Mouse (Mus musculus) heart, postnatal 14 days (tissue): Measurements from ENCODE around the gene Cpe. TPM values are rescaled to one million over a fixed set of nuclear protein-coding genes. Genes with fewer than 3 reads are reported as not detected.

Source experiments
- DNase-seq, 2 experiments: peaks; one replicate each; pipeline ENCODE4 v3.0.0; 2021 to 2022
- intact Hi-C: fragments of 180-260 bp; cut with DNase I; formaldehyde crosslinking; loops from one replicate; pipeline ENCODE4 v1.15.1; 2025
- total RNA-seq, 2 experiments: library from RNA; stranded (reverse); gene quantifications; 2 replicates each; pipeline ENCODE4 v1.2.3; 2021

The Cpe gene
- total RNA-seq, 2 experiments from 2014 or later: 283 to 292 TPM

DNA sequence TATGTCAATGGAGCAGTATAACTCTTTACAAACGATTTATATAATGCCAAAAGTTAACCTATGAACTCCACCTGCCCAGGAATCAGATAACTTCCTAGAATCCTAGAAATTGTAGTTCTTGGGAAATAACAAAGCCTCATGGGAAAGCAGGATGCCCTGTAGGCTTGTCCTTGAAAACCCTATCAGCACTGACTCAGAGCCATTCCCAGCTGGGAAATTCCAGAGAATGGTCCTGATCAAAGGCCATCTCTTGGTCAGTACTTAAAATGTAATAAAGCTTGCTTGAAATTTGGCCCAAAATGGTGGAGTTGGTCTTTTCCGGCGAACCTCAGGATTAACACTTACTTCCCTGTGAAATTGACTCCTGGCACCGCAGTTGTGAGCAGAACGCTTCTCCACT, 53.2 kb downstream of the Cpe start:
- DNase-seq: no peak
- intact Hi-C loops: no loop called here

DNA sequence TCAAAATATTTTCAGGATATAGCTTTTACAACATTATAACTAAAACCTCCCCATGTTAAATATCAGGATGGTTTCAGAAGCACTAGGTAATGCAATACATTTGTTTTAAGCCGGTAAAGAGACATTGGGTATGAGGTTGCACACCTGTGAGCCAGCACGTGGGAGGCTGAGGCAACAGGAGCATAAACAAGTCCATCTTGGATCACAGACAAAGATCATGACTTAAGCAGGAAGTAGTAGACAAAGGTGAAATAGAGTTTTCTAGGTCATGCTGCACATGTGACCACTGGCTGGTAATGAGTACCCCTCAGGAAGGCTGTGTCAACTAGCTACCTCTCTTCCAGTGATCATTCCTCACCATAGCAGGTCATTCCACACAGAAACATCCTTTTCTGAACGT, 58.0 kb downstream of the Cpe start:
- intact Hi-C loops: no loop called here
- DNase-seq: no peak

DNA sequence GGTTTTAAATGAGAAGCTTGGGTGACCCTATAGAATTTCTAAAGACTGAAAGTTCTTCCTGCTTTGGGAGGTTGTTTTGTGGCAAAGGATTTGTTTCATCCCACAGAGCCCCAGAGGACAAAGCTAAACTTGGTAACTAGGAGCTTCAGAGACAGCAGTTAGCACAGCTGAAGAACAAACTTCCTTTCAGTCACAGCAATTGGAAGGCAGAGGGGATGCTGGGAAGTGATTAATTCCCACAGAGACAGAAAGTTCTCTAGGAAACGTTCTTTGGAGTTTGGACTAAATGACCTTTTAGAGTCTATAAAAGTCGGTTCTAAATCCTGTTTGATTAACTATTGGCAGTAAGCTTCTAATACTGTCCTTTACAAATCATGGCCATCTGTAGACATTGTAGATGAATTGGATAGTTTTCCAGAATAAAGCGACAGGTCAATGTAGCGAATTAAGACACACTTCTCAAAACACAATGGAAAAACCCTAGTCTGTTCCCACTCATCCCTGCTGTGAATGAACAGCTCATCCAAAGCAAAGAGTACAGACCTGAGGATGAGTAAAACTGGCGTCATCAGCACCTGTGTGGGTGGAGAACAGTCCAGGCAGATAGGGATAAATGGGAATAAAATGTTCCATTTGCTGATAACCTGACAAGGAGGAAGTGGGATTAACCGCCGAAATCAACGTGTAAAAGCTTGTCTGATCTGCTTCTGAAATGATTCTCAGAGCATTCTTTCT, 58.6 kb downstream of the Cpe start:
- intact Hi-C loops: no loop called here
- DNase-seq: no peak

DNA sequence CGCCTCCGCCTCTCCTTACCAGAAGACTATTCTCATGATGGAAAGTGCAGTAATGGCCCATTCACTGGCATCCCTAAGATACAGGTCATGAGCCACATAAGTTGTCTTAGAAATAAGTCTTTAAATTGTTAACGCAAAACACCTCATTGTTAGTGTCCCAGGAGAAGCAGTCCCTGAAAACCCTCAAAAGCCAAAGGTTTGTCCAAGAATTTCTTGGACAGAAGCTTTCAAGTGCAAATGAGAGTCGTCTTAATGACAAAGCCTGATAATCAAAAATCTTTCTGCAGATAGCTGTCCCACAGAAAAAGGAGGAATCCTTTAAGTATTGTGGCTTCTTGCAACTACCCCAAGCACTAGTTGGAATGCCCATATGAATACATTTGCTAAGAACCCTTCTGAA, 60.7 kb downstream of the Cpe start:
- no peak for DNase-seq
- intact Hi-C loops: no loop called here

DNA sequence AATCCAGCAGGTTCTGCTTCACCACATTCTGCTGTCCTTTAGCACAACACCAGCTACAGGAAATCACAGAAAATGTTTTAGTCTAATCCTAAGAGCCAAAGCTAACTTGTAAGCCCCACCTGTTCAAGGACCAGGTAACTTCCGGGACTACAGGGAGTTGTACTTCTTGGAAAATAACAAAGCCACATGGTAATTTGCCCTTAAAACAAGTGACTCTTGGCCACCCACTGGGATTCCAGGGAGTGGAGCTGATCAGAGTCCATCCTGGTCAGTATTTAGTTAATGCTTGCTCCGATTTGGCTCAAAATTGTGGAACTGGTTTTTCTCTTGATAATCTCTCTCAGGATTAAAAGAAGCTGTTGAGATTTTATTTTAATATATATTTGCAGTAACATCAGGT, 61.1 kb downstream of the Cpe start:
- intact Hi-C loops: no loop called here
- DNase-seq: no peak

DNA sequence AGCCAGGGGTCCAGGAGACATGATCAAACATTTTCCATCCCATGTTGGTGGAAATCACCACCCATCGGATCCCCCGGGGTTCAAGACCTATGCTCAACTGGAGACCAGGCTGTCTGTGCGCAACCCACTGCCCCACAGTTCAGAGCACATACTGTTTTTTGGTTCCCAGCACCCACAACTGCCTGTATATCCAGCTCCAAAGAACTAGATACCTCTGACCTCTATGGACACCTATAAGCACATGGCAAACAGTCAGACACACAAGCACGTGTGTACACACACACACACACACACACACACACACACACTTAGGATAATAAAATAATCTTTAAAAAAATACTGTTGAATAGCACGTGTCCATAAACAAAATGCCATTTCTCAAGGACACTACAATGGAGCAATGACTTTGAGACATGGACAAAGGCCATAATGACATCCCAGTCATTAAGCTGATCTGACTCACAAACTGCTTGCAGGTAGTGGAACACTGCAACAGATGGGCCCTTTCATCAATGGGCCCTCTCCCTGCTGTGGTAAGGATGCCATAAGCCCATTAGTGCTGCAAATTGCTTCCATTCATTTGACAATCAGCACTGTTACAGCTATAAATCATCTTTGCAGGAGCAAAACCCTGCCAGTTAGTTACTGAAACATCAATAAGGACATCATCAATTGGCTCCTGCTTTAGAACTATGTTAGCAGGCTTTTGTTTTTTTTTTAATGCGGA, 63.7 kb downstream of the Cpe start:
- no peak for DNase-seq
- intact Hi-C loops: no loop called here

DNA sequence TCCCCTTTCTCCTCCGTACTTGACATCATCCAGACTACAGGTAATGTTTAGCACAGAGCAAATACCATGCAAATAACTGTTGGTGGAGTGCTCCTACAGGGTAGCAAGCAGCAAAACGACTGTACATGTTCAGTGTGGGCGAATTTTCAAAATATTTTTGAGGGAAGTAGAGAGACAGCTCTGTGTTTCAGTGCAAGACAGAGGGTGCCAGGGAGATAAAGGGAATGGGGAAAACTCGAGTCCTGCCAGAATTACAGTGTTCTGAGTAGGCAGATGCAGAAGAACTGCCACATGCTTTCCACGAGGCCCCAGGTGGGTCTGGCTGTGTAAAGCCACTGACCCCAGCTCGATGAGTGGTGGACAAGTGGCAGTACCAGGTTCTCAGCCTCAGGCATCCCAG, 64.8 kb downstream of the Cpe start:
- intact Hi-C loops: no loop called here
- no peak for DNase-seq

DNA sequence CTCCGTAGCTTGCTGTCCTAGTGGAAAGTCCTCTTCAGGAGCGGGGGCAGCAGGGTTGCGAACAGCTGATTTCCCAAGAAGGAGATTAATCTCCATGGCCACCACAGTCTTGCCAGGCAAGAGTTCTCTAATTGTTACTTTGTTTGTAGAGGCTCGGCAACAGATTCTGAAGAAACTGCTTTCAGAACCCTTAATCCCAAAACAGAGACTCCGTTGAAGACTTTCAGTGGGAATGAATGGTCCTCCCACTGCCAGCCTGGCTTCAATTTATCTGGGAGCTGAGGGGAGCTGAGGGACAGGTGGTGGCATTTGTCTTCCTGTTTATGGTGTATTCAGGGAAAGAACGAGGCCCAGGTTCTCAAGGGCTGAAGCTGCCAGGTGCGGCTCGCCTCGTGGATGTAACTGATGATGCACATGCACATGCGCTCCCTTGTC, 68.2 kb downstream of the Cpe start:
- DNase-seq: no peak
- intact Hi-C loops: no loop called here

DNA sequence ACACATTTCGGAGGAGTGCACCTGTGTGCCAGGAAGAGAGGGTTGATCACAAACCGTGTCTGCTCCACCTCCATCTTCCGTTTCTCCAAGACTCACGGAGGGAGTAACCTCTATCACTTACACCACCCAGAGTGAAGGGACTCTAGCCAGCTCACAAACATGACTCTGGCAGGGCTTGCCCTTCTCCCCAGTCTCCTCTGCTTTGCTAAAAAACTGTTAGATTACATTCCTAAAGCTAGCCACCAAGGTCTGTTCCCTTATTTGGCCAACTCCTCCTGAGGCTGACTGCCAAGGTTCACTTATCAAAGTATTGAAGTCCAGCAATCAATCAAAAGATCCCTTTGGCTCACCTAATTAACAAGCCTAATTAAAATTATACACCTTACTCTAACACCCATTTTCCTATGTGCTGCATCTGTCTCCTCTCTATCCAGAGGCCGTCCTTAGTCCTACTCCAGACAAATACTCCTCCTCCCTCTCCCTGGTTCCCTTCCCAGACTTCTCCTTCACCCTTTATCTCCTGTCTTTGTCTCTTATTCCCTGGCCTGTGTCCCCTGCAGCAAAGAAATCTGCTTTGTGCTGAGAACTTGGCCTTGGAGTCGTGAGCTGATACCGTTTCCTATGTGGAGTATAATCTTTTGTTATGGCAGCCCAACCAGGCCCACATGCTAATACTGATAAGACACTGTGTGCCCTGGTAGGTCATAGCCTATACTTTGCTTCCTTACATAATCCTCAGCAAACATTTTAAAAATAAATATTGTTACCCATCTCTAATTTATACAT, 72.3 kb downstream of the Cpe start:
- intact Hi-C loops: loop anchor here (1.0 kb wide), 2 partner anchors 73 to 321 kb away; partner anchors contain the start of gene Cpe
- DNase-seq: no peak

DNA sequence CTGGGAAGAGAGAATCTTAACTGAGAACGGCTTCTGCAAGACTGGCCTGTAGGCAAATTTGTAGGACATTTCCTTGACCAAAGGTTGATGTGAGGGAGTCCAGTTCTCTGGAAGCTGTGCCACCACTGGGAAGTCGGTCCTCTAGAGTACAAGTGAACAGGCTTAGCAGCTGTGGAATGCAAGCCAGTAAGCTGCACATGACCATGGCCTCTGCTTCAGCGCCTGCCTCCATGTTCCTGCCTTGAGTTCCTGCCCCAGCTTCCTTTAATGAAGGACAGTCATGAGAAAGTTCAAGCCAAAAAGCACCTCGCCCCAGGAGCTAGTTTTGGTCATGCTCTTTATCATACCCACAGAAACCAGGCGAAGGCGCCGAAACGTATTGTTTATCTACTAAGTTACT, 73.2 kb downstream of the Cpe start:
- intact Hi-C loops: loop anchor here (1.0 to 10.0 kb wide), 3 partner anchors 74 to 322 kb away; partner anchors contain the start of gene Cpe
- no peak for DNase-seq

DNA sequence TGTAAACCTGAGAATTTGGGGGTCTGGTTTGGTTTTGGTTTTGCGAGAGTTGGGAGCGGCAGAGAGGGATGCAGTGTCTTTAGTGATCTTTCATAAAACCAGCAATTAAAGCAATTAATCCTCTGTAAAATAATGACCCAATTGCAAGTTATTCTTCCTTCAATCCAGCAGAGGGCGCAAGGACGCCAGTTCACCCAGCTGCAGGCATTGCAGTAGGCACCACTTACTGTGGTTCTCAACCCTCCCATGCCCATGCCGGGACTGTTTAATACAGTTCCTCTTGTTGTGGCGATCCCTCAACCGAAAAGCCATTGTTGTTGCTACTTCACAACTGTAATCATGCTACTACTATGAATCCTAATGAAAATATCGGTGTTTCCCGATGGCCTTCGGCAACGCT, 74.2 kb downstream of the Cpe start:
- DNase-seq: peak; percentile 51 to 67
- intact Hi-C loops: loop anchor here (10.0 kb wide), 1 partner anchor 216 kb away; no protein-coding TSS in a partner anchor

DNA sequence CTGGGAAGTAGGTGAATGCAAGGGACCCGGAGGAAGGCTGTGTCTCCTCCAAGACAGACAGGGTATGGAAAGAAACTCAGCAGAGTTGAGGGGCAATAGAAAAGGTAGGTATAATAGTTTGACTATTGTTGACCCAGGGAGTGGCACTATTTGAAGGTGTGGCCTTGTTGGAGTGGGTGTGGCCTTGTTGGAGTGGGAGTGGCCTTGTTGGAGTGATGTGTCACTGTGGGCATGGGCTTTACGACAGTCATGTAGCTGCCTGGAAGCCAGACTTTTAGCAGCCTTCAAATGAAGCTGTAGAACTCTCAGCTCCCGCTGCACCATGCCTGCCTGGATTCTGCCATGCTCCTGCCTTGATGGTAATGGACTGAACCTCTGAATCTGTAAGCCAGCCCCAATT, 76.3 kb downstream of the Cpe start:
- DNase-seq: no peak
- intact Hi-C loops: loop anchor here (10.0 kb wide), 1 partner anchor 218 kb away; no protein-coding TSS in a partner anchor

DNA sequence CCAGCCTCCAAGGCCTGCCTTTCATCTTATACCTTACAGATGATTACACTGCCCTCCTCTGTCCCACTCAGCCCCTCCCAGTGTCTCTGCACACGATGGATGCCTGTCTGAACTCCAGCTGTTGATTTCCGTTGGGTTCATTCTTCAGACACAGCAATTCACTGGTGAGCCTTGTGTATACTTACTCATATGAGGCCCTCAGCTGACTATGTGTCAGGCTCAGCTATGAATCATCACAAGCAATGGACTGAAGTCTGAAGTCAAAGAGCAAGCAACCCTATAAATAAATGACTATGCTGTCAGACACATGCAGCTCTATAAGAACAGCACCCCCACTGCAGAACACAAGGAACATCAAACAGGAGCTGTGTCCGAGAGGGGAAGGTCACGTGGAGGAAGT, 77.4 kb downstream of the Cpe start:
- DNase-seq: no peak
- intact Hi-C loops: loop anchor here (10.0 kb wide), 1 partner anchor 219 kb away; no protein-coding TSS in a partner anchor

DNA sequence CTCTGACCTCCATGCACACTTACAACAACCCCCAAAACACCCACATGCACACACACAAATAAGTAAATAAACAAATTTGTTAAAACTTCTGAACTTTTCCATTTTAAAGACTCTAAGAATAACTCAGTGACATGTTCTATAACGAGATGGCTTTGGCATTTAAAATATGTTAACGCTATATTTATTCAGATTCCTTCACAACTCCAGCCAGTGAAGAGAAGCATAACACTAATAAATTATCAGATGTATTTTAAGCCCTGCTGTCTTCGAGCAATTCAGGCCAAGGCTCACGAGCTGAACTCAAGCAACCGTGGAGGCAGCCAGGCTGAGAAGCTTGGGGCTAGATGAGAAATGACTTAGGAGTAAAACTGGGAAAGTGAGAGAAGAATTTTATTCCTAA, 79.2 kb downstream of the Cpe start:
- intact Hi-C loops: loop anchor here (10.0 kb wide), 1 partner anchor 221 kb away; no protein-coding TSS in a partner anchor
- no peak for DNase-seq

DNA sequence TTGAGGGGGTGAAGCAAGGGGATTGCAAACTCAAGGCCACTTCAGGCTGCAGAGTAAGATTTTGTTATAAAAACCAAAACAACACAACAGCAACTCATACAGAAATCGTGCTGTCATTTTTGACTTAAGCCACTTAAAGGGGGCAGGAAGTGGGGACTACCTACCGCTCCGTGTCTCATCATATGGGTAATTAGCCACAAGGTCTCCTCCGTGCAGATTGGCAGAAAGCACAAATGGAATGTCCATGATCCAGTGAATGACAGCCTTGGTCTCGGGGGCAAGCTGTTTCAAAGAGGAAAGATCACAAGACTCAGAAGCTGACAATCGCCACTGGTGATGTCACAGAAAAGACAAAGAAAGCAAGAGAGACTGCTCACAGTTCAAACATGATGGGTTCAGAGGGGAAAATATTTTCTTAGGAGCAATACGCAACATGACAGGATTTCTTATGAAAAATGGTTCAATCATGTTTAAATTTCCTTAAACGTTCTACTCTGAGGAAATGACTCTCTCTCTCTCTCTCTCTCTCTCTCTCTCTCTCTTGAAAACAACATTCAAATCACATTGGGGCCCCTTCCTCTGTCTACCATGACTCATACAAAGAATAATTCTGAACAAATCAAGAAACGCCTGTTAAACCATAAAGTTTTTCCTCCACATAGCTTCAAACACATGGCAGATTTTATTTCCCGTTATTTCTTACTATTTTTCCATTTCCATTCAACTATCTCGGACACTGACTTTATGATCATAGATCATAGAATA, 81.5 kb downstream of the Cpe start:
- intact Hi-C loops: loop anchor here (10.0 kb wide), 1 partner anchor 223 kb away; no protein-coding TSS in a partner anchor
- no peak for DNase-seq

DNA sequence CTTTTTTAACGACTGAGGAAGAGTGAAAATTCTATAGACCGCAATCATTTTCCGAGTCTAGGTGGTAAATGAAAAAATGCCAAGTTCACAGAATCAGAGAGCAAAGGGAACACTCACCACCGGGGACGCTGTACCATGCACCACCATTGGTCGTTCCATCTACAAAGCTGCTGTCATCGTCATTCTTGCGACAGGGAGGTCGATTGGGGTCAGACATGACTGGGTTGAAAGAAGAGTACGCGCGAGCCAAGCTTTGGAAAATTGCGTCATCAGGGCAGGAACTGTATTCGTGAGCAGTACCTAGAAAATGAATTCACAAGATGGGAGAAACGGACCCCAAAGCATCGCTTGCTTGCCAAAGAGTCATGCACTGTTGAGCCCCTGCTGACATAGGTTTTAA, 83.9 kb downstream of the Cpe start:
- no peak for DNase-seq
- intact Hi-C loops: no loop called here

DNA sequence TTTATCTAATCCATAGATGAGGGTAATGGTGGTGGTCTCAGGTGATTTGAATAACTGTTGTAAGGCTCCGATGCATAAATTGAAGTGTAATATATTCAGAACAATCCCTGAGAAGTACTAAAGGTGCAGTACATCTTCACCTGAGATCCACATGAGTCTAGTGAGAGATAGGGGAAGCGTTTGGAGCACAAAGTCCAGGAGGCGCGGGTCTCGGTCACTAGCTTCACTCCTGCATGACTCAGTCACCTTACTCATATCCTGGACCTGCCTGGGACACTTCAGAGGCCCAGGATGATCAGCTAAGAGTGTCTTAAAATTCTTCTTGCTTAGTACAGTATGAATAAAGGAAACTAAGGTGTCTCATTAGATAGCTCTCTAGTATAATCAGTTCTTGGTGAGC, 86.8 kb downstream of the Cpe start:
- intact Hi-C loops: no loop called here
- no peak for DNase-seq

DNA sequence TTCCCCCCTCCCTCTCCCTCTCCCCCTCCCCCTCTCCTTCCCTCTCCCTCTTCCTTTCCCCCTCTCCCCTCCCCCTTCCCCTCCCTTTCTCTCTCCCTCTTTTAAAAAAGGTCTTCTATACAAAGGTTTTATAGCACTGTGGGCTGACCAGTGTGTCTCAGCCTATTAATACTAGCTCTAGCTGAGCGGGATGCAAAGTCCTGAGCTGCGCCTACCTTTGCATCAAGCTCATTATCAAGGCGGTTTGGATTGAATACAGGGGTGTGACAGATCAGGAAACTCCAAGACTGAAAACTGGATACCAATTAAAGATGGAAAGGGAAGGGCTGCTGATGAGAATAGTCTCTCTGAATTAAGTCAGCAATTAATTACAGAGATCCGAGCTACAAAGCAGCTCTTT, 94.6 kb downstream of the Cpe start:
- intact Hi-C loops: no loop called here

DNA sequence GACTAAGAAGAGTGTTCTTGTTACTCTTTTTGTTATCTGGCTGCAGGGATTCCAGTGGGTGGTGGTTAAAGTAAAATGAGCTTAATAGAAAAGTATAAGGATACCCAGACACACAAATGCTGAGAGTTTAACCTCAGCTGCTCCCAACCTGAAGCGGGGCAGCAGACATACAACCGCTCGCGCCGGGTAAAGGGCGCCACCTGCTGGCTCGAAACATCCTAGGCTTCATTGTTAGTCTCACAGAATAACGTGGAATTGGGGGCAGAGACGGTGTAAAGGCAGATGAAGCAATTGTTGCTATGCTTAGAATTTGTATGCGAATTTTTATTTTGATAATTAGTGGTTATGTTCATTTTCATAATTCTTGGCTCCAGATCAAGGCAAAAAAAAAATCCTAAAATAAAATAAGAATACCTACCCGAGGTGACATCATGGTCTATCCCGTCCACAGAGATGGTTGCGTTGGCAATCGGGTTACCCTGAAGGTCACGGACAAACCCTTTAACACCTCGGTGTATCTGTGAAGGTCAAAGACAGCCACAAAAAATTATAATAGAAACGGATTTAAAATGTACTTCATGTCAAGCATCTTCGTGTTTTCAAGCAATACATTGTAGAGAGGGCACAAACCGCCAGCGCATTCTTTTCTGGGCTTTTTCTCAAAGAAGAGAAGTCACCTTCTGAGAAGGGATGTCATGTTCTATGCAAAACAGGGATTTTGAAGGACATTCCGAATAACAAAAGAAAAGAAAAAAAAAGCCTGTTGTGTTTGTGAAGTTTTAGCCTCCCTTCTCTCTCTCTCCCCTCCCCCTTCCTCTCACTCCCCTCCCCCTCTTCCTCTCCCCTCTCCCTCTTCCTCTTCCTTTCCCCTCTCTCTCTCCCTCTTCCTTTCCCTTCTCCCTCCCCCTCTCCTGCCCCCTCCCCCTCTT, 95.5 kb downstream of the Cpe start:
- peak; percentile 68 to 81 for DNase-seq
- intact Hi-C loops: no loop called here

More for the DNA sequence above, 94.6 kb downstream of the Cpe start:
- DNase-seq: no peak
